Mouse (Mus musculus) myocyte (in vitro differentiated cells): Measurements from ENCODE around the gene Phlpp1.

Experiments used
- E2F4 ChIP-seq: IDR thresholded peaks from one replicate; pipeline ENCODE4 v1.6.1; 2011; ENCODE audit warnings: mild to moderate bottlenecking, control low read depth, moderate library complexity; ENCODE audit not compliant: insufficient read depth
- MYOD1 ChIP-seq, 3 experiments: IDR thresholded peaks; one replicate each; pipeline ENCODE4 v1.6.1; 2011; ENCODE audit warnings: control low read depth in 2 of 3, low read depth in 2 of 3, mild to moderate bottlenecking in 2 of 3, moderate library complexity in 1 of 3; ENCODE audit not compliant: insufficient read length in 2 of 3, control insufficient read depth in 1 of 3

GRCm38 (mm10) chr1:106172931-106173371 is 1.4 kb downstream of the Phlpp1 start:
- no peak for TF ChIP-seq E2F4
- TF ChIP-seq MYOD1 (IDR thresholded peaks at IDR 0.05; ENCODE audit: control insufficient read depth in 1 of 3, insufficient read length in 2 of 3, low read depth in 2 of 3), result no peak
